Mouse (Mus musculus): Measurements from ENCODE around the gene Rrp12.

GRCm38 (mm10) chr19:41913774-41914591 is 18.0 kb upstream of the Rrp12 start:
- TF ChIP-seq CTCF (IDR thresholded peaks at IDR 0.05; ENCODE audit: extremely low read depth, insufficient read depth, insufficient read length, insufficient replicate concordance) (no peak), POLR2A (IDR thresholded peaks at IDR 0.05; ENCODE audit: low read depth, low read length) (no peak)
